Mouse (Mus musculus) naive thymus-derived CD4-positive, alpha-beta T cell, adult 2 months (primary cell): ENCODE measurements around the gene Wdsub1.

ENCODE experiments used
- DNase-seq: peaks from one replicate; pipeline ENCODE4 v3.0.0-alpha.2; 2011; ENCODE audit warnings: low read depth

Gene Wdsub1

DNA sequence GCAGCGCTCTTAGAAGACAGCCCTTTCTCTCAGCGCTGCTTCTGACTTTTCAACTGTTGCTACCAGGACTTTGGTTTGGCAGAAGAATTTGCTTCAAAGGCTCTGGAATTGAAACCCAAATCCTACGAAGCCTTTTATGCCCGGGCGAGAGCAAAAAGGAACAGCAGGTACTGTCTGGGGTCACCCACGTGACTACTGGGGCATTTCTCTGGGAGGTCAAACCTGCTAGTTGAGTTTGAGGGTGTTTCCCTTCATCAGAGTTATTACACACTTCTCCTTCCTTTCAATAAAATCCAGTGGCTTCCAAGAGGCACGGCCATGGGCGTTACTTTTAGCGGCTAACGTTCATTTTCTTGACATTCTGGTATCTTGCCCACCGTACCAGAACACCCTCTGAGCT, 40.4 kb downstream of the Wdsub1 start:
- no peak for DNase-seq

GRCm38 (mm10) chr2:59841189-59841939, 41.0 kb downstream of the Wdsub1 start:
- DNase-seq: no peak

DNA sequence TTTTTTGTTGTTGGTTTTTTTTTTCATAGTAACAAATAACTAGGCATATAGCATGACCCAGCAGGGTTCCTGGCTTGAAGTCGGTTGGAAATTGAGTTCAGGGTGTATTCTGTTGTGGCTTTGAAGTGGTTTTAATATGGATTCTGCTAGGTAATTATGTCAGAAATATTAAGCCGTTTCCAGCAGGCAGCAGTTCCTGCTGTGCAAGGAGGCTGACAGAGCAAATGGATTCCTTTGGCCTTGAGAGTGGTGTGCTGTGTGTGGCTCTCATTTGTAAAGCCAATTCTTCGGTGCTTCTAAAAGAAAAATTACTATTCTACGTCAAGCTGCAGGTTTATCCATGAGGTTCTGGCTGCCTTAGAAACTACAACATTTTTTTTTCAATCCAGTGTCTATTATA, 42.2 kb downstream of the Wdsub1 start:
- no peak for DNase-seq

DNA sequence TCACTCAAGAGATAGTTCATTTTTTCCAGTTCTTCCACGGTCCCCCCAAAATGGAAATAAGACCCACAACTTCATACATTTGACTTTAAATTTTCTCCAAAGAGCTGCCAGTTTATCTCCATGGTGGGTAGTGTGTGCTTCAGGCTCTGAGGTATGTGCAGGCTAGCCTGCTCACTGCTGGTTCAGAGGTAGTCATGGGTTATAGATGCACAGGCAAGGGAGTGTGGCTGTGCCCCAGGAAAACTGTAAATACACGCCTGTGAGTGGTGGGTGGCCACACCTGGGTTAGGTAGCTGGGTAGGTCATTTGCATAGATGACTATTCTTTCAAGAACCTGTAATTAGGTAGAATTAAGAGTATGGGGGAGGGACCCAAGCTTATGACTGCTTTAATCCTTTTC, 42.6 kb downstream of the Wdsub1 start:
- no peak for DNase-seq

DNA sequence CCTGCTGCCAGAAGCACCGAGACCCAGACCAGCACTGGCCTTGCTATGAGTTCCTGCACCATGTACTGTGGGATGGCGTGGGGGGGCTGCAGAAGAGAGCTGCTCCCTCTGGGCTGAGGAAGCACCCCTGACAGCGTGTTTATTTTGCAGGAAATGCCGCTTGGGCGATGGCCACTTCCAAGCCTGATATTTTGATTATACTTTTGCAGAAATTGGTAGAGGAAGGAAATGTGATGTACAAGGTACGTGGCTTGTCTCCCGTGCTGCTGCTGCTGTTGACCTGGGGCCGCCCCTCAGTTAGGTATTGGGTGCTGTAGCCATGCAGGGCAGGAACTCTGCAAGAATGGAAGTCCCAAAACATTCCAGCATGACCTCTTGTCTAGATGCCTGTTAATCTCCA, 43.6 kb downstream of the Wdsub1 start:
- no peak for DNase-seq

- DNase-seq: no peak
Measured at GRCm38 (mm10) chr2:59831831-59832230, 50.6 kb downstream of the Wdsub1 start.

GRCm38 (mm10) chr2:59830940-59831339, 51.5 kb downstream of the Wdsub1 start:
- no peak for DNase-seq

GRCm38 (mm10) chr2:59830151-59830550, 52.2 kb downstream of the Wdsub1 start:
- no peak for DNase-seq

DNA sequence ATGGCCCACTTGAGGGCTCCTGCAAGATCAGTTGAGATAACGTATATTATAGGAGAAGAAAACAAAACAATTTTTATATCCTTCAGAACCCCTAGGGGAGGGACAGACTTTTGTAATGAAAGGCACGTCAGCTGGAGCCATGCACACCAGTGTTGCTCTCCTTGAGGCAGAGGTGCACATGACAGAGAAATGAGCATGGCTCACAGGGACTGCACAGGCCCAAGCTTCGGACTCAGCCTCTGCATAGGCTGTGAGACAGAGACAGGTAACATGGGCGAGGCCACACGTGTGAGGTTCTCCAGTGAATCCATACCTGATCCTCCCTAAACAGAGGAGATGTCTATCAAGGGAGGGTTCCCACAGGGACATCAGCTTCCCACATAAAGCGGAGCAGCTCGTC, 52.7 kb downstream of the Wdsub1 start:
- no peak for DNase-seq

- DNase-seq: no peak
Measured at GRCm38 (mm10) chr2:59828777-59829508, 53.4 kb downstream of the Wdsub1 start.

DNA sequence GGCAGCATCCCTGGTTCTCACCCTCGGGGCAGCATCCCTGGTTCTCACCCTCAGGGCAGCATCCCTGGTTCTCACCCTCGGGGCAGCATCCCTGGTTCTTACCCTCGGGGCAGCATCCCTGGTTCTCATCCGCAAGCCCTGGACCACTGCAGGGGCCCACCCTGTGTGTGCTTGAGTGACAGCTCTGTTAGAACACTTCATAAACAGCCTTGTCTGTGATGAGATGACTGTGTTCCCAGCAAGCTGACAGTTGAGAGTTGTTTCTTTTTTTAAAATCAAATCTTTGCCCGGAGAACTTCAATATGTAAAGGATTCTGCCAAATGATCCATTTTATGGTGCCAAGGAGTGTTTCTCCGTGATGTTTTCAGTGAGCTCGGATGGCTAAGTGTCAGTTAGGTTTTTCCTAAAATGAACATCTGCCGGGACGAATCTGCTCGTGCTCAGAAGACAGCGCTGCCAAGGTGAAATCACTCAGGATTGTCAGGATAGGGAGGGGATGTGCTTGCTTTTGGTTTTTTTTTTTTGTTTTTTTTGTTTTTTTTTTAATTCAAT, 54.2 kb downstream of the Wdsub1 start:
- no peak for DNase-seq

DNA sequence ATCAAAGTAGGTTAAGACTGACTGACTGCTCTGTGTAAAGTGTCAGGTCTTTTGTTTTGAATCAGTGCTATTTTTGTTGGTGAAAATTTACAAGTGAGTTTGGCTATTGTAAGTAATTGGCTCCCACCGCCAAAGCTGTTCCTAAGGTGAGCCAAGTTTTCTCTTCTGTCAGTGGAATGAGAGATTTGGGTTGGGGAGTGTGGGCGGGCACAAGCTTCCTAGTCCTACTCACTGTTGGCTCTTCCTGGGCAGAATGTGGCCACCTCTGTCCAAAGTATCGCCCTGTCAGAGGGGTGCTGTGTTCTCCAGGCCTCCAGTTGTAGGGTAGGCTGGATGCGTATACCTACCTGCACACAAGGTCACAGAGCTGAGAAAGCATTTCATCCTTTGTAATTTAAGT, 57.0 kb downstream of the Wdsub1 start:
- no peak for DNase-seq

GRCm38 (mm10) chr2:59824289-59824688, 58.1 kb downstream of the Wdsub1 start:
- DNase-seq: no peak

- no peak for DNase-seq
Measured at GRCm38 (mm10) chr2:59821044-59821443, 61.3 kb downstream of the Wdsub1 start.

DNA sequence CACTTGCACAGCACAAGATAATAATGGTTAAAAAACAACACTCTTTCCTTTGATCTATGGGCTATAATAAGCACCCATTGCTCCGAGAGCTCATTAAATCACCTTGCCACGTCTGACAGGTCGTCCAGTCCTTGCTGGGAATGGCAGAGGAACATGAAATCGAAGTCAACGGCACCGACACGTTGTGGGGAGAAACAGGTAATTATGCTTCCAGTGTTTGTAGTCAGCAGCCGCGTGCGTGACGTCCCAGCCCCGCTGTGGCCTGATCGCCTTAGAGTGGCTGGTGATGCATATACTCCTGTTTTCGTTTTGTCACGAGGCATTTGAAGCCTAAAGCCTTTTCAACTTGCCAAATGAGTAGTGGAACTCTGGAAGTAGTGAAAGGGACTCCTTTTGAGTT, 62.3 kb downstream of the Wdsub1 start:
- DNase-seq: no peak

- DNase-seq: no peak
Measured at GRCm38 (mm10) chr2:59819415-59819814, 63.0 kb downstream of the Wdsub1 start.

DNA sequence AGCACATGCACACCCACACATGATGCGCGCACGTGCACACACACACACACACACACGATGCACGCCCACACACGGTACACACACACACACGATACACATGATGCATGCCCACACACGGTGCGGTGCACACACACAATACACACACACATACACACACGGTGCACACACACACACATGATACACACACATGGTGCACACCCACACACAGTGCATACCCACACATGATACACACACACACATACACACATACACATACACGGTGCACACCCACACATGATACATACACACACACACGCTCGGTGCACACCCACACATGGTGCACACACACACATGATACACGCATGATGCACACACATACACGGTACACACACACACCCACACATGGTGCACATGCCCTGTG, 63.7 kb downstream of the Wdsub1 start:
- DNase-seq: no peak

GRCm38 (mm10) chr2:59814997-59815396, 67.4 kb downstream of the Wdsub1 start:
- no peak for DNase-seq

GRCm38 (mm10) chr2:59813457-59813856, 68.9 kb downstream of the Wdsub1 start:
- no peak for DNase-seq

- no peak for DNase-seq
Measured at GRCm38 (mm10) chr2:59812641-59813040, 69.8 kb downstream of the Wdsub1 start.

- no peak for DNase-seq
Measured at GRCm38 (mm10) chr2:59811247-59811646, 71.1 kb downstream of the Wdsub1 start.

- no peak for DNase-seq
Measured at GRCm38 (mm10) chr2:59810039-59810438, 72.4 kb downstream of the Wdsub1 start.

DNA sequence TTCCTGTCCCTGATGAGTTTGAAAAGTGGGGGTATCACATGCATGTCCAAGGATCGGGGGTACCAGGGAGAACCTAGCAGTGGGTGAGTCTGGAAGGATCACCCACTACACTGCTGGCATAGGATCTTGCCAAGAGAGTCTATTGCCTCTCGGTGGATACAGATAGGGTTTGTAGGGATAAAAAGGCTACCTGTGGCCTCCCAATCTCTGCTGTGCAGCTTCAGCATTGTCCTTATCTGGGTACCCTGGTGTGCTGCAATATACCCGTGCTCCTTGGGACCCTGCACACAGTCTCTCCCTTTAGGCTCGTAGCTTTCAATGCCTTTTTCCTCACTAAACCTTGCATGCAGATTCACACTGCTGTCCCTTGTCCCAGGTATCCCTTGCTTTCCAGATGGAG, 73.8 kb downstream of the Wdsub1 start:
- no peak for DNase-seq
